Mouse (Mus musculus) cerebellum, adult 11 months (tissue): ENCODE data around the gene Pcp4.
"Not testable (repeated sequence)": the region's sequence is repeated elsewhere in the genome, so short reads cannot be mapped to it uniquely, and the experiment has no call there.

ENCODE experiments used
- DNase-seq: peaks from one replicate; pipeline ENCODE4 v3.0.0; 2022

Pcp4 gene

GRCm38 (mm10) chr16:96467445-96467844 is at the start of gene Pcp4:
Gene Pcp4, plus strand, starts transcription at chr16:96467606.
- DNase-seq: peak; percentile 80

GRCm38 (mm10) chr16:96425044-96425443 is 42.4 kb upstream of the Pcp4 start:
- no peak for DNase-seq

GRCm38 (mm10) chr16:96426671-96427070 is 40.7 kb upstream of the Pcp4 start:
- DNase-seq: no peak

GRCm38 (mm10) chr16:96429046-96429445 is 38.4 kb upstream of the Pcp4 start:
- DNase-seq: no peak

GRCm38 (mm10) chr16:96433266-96433665 is 34.1 kb upstream of the Pcp4 start:
- DNase-seq: no peak

- no peak for DNase-seq
These were observed 33.2 kb upstream of the Pcp4 start for GRCm38 (mm10) chr16:96434024-96434785.

GRCm38 (mm10) chr16:96438946-96439345 is 28.5 kb upstream of the Pcp4 start:
- DNase-seq: no peak

- no peak for DNase-seq
These were observed 27.7 kb upstream of the Pcp4 start for GRCm38 (mm10) chr16:96439682-96440081.

- no peak for DNase-seq
These were observed 26.5 kb upstream of the Pcp4 start for GRCm38 (mm10) chr16:96440871-96441270.

GRCm38 (mm10) chr16:96441826-96442225 is 25.6 kb upstream of the Pcp4 start:
- no peak for DNase-seq

- DNase-seq: no peak
These were observed 23.9 kb upstream of the Pcp4 start, which contains the start of gene Itgb2l for GRCm38 (mm10) chr16:96443468-96443867. Gene Itgb2l, minus strand, starts transcription at chr16:96443619.

- DNase-seq: not testable (repeated sequence)
These were observed 16.5 kb upstream of the Pcp4 start for GRCm38 (mm10) chr16:96450871-96451270.

- DNase-seq: no peak
These were observed 13.3 kb upstream of the Pcp4 start for GRCm38 (mm10) chr16:96454086-96454485.

- no peak for DNase-seq
These were observed 9.8 kb upstream of the Pcp4 start for GRCm38 (mm10) chr16:96457612-96458011.

- no peak for DNase-seq
These were observed 8.1 kb upstream of the Pcp4 start for GRCm38 (mm10) chr16:96459356-96459755.

GRCm38 (mm10) chr16:96460788-96461187 is 6.6 kb upstream of the Pcp4 start:
- no peak for DNase-seq

GRCm38 (mm10) chr16:96468011-96468410 is 605 bp downstream of the Pcp4 start:
- no peak for DNase-seq

- DNase-seq: no peak
These were observed 1.3 kb downstream of the Pcp4 start for GRCm38 (mm10) chr16:96468698-96469097.

GRCm38 (mm10) chr16:96469640-96470039 is 2.2 kb downstream of the Pcp4 start:
- DNase-seq: no peak

GRCm38 (mm10) chr16:96472361-96472760 is 5.0 kb downstream of the Pcp4 start:
- DNase-seq: no peak

- DNase-seq: no peak
These were observed 5.4 kb downstream of the Pcp4 start for GRCm38 (mm10) chr16:96472816-96473215.

GRCm38 (mm10) chr16:96474185-96474584 is 6.8 kb downstream of the Pcp4 start:
- no peak for DNase-seq

GRCm38 (mm10) chr16:96481791-96482190 is 14.4 kb downstream of the Pcp4 start:
- DNase-seq: no peak

GRCm38 (mm10) chr16:96487007-96487684 is 19.7 kb downstream of the Pcp4 start:
- no peak for DNase-seq
